Mouse (Mus musculus) erythroblast, embryonic 14.5 days (primary cell): ENCODE results near the gene Ankrd11. TPM values are rescaled to one million over a fixed set of nuclear protein-coding genes. Genes with fewer than 3 reads are reported as not detected.

Experiments used
- H3K27me3 ChIP-seq: 2 replicates; pipeline ENCODE4 v1.6.1; 2012; ENCODE audit warnings: inconsistent platforms; ENCODE audit not compliant: control insufficient read depth
- H3K36me3 ChIP-seq: 2 replicates; pipeline ENCODE4 v1.6.1; 2012; ENCODE audit warnings: mild to moderate bottlenecking, inconsistent platforms; ENCODE audit not compliant: control insufficient read depth
- H3K4me1 ChIP-seq: 2 replicates; pipeline ENCODE4 v1.6.1; 2012; ENCODE audit warnings: inconsistent platforms; ENCODE audit not compliant: control insufficient read depth
- H3K4me3 ChIP-seq: replicated peaks from 2 replicates; pipeline ENCODE3; 2012; ENCODE audit warnings: moderate library complexity, mild to moderate bottlenecking, inconsistent platforms
- H3K9me3 ChIP-seq: 2 replicates; pipeline ENCODE4 v1.6.1; 2012; ENCODE audit warnings: low read length, inconsistent platforms, mixed read lengths; ENCODE audit not compliant: control insufficient read depth
- GATA1 ChIP-seq: IDR thresholded peaks from 2 replicates; pipeline ENCODE4 v1.6.1; 2012; ENCODE audit warnings: low read length, inconsistent platforms, mixed read lengths
- TAL1 ChIP-seq: IDR thresholded peaks from 3 replicates; pipeline ENCODE4 v1.6.1; 2012; ENCODE audit warnings: low read length, inconsistent platforms, mixed read lengths
- polyA plus RNA-seq: library from polyadenylated mRNA; stranded (reverse); fragments of >175 nt; gene quantifications from 2 replicates; pipeline ENCODE4 v1.2.3, GENCODE M21; 2012

The Ankrd11 gene
- polyA plus RNA-seq, 1 experiment, result 6.3 TPM

DNA sequence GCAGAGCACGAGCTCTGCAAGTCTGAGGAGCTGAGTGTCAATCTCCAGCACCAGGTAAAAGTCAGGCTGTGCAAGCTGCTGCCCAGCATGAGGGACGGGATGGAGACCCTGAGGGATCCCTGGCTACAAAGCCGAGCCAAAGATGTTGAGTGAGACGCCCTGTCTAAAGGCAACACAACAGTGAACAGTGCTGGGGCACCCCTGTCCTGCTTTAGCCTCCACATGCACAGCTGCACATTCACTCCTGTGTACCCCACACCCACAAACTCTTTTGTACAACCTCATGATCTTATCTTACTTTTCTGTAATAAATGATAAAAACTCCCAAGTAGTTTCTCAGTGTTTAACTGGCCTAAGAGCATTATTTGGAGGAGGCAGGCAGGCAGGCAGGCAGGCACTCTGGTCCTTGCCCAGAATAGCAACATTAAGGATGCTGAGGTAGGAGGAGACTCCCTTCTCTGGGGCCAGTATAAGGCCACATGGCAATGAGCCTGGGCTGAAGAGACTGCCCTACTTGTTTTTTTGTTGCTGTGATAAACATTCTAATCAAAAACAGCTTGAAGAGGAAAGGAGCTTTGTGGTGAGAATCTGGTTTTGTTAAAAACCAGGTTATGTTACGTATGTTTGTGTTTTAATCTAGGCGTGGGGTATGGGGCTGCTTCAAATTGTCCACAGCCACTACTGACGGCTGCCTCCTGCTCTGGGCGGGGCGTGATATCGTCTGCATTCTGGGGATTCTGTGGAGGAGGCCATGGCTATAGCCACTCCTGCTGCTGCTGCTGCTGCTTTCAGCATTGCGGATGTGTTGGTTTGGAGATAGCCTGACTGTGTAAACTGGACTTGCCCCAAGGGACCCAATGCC, 124.3 kb downstream of the Ankrd11 start:
- Histone ChIP-seq H3K9me3 (no peaks in the 10 kb centered on the region), H3K4me3 (no peak overlapping the region), H3K4me1 (peaks cover 30% of the 10 kb centered on the region), H3K27me3 (no peaks in the 10 kb centered on the region), H3K36me3 (peaks cover 37% of the 10 kb centered on the region)
- TF ChIP-seq GATA1 (no peak), TAL1 (no peak)

- H3K4me3 ChIP-seq, result no peak overlapping the region
- peaks cover 29% of the 10 kb centered on the region for H3K4me1 ChIP-seq
- TF ChIP-seq GATA1, result no peak
- TF ChIP-seq TAL1, result no peak
Observed at GRCm38 (mm10) chr8:122916766-122917165, 125.3 kb downstream of the Ankrd11 start.

GRCm38 (mm10) chr8:122912871-122913270, 129.2 kb downstream of the Ankrd11 start:
- H3K27me3 ChIP-seq, result no peaks in the 10 kb centered on the region
- peaks cover 68% of the 10 kb centered on the region for H3K36me3 ChIP-seq
- no peak overlapping the region for H3K4me3 ChIP-seq
- no peaks in the 10 kb centered on the region for H3K9me3 ChIP-seq
- TF ChIP-seq GATA1, result no peak
- TF ChIP-seq TAL1, result no peak
- peaks cover 11% of the 10 kb centered on the region for H3K4me1 ChIP-seq

More at GRCm38 (mm10) chr8:122916766-122917165, 125.3 kb downstream of the Ankrd11 start:
- Histone ChIP-seq H3K36me3 (peaks cover 45% of the 10 kb centered on the region), H3K27me3 (no peaks in the 10 kb centered on the region), H3K9me3 (no peaks in the 10 kb centered on the region)

GRCm38 (mm10) chr8:122912150-122912549, 129.9 kb downstream of the Ankrd11 start:
- no peak for TF ChIP-seq GATA1
- no peak for TF ChIP-seq TAL1
- Histone ChIP-seq H3K36me3 (peaks cover 75% of the 10 kb centered on the region), H3K4me1 (peaks cover 4% of the 10 kb centered on the region), H3K9me3 (no peaks in the 10 kb centered on the region), H3K27me3 (no peaks in the 10 kb centered on the region), H3K4me3 (no peak overlapping the region)

DNA sequence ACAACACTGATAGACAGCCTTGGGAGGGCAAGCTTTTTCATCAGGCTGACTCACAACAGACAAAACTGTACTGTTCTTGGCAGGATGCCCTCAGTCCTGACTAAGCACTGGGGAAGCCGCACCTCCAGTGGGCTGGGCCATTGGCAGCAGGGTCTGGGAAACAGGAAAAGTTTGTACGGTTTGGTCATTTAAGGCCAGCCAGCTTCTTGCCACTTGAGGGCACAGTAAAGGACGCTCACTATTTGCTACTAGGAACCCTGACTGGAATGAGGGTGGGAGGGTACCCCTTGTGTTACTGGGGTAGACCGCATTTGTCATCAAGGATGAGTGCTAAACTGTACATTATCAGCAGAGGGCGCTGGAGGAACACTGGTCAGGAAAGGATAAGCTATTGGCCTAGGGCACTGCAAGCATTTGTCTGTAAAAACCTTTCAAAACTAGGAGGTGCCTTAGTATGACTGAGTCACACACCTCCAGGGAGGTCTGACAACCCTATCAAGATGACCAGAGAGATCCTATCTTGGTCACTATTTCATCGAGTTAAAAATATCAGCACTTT, 135.5 kb downstream of the Ankrd11 start:
- Histone ChIP-seq H3K9me3 (no peaks in the 10 kb centered on the region), H3K27me3 (no peaks in the 10 kb centered on the region), H3K36me3 (peaks cover 77% of the 10 kb centered on the region), H3K4me3 (peak overlapping the region; percentile 3), H3K4me1 (peaks cover 28% of the 10 kb centered on the region)
- TF ChIP-seq TAL1 (no peak), GATA1 (no peak)

DNA sequence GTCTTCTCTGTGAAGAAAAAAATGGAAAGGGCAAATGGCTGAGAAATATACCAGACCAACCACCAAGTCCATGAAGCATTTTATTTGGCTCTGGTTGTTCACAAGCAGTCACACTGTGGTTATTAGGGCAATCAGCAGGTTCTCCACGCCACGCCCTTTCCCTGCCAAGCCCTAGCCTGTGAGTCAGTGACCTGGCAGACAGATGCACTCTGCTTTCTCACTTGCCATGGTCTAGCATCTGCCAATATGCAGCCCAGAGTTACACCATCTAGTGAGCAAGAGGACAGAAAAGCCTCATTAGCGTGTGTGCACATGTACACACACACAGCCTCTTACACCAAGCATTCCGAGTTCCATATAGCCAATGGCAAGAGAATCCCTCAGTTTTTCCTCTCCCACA, 136.7 kb downstream of the Ankrd11 start:
- TF ChIP-seq TAL1 (no peak), GATA1 (no peak)
- Histone ChIP-seq H3K4me1 (peaks cover 28% of the 10 kb centered on the region), H3K4me3 (no peak overlapping the region), H3K27me3 (no peaks in the 10 kb centered on the region), H3K9me3 (no peaks in the 10 kb centered on the region), H3K36me3 (peaks cover 86% of the 10 kb centered on the region)

DNA sequence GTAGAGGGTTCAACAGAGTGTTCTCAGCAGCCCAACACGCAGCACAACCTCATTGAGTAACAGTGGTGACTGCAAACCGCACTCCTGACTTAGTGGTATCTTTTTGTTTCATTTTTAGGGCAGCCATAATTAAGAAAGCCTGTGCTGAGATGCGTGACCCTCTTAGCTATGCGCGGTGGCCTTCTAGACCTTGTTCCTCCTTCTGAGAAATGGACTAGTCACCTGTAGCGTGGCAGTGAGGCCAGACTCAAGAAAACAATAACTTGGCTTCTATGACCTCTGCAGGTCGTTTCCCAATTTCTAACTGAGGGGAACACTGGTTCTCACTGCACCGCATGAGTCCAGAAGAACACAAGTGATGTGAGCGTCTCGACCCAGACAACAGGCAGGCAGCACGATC, 137.6 kb downstream of the Ankrd11 start:
- Histone ChIP-seq H3K4me1 (peaks cover 28% of the 10 kb centered on the region), H3K27me3 (no peaks in the 10 kb centered on the region), H3K4me3 (no peak overlapping the region), H3K9me3 (no peaks in the 10 kb centered on the region), H3K36me3 (peaks cover 86% of the 10 kb centered on the region)
- TF ChIP-seq GATA1 (no peak), TAL1 (no peak)

DNA sequence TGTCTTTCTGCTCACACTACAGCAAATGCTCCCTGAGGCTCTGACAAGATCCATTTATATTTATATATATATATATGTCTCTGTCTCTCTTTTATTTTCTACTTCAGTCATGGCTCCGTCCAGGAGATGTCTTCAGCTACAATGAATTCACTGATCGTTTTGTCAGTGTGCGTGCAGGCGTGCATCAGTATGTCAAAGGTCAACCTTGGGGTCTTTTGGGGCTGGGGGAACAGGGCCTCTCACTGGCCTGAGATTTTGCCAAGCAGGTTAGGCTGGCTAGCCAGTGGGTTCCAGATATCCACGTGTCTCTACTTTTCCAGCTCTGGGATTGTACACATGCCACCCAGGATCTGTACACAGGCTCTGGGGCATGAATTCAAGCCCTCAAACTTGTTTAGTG, 139.1 kb downstream of the Ankrd11 start:
- H3K27me3 ChIP-seq, result no peaks in the 10 kb centered on the region
- peaks cover 28% of the 10 kb centered on the region for H3K4me1 ChIP-seq
- no peak overlapping the region for H3K4me3 ChIP-seq
- no peaks in the 10 kb centered on the region for H3K9me3 ChIP-seq
- H3K36me3 ChIP-seq, result peaks cover 88% of the 10 kb centered on the region
- TF ChIP-seq GATA1 (no peak), TAL1 (no peak)

- Histone ChIP-seq H3K4me3 (no peak overlapping the region), H3K36me3 (peaks cover 88% of the 10 kb centered on the region), H3K9me3 (no peaks in the 10 kb centered on the region), H3K27me3 (no peaks in the 10 kb centered on the region), H3K4me1 (peaks cover 28% of the 10 kb centered on the region)
- no peak for TF ChIP-seq TAL1
Observed at GRCm38 (mm10) chr8:122902581-122902980, 139.5 kb downstream of the Ankrd11 start.
